In the genomic region with DNA sequence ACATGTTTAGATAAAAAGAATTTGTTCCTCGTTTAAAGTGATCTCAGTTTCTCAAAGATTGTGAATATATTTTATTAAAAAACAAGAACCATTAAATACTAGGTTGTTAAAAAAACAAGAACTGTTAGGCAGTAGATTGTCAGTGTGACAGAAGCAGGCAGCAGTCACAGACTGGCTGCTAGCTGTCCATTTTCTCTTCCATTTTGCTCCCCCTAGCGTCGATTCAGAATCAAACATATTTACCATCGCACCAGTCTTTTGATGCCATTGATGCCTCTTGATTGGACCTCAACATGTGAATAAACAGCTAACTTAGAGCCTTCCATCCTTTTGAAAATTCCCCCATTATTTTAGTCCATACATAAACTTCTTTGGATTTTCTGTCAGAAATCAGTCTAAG, we compare ENCODE assay signal across 8 mouse cellular contexts.
DNase-seq lines count a peak whose midpoint lies in the region; ATAC-seq lines count a peak whose summit lies in the region.
"Had no signal": no experiment of that assay in that cellular context is flagged by ENCODE, and none has a peak within 500 bp of the region (broad histone marks: within the 10 kb centered on the region; RNA-seq: fewer than 3 reads in every experiment).

No protein-coding gene starts in this region.

- H3K4me1 ChIP-seq in embryonic facial prominence, embryonic 14.5 days (ENCODE audit: control insufficient read depth, insufficient read depth, low read length): no peaks in the 10 kb centered on the region

- no peak overlapping the region for H3K27ac ChIP-seq in embryonic facial prominence, embryonic 14.5 days (replicated peaks; ENCODE audit: low read depth, low read length)

- H3K27me3 ChIP-seq in embryonic facial prominence, embryonic 14.5 days (replicated peaks; ENCODE audit: control insufficient read depth, insufficient read depth, low read length): no peaks in the 10 kb centered on the region
- H3K27me3 ChIP-seq: megakaryocyte, embryonic 14.5 days had no signal

- DNase-seq in kidney, postnatal 14 days: peak; percentile 31
- DNase-seq in kidney, adult 18-20 months: no peak
- DNase-seq in CD4-positive, CD25-positive, alpha-beta regulatory T cell, adult 2 months (ENCODE audit: low read depth, low spot score): peak; percentile 51
- DNase-seq in NIH3T3 (ENCODE audit: low read depth): peak; percentile 83
- DNase-seq in embryonic facial prominence, embryonic 14.5 days (ENCODE audit: low spot score): peak; percentile 51
- DNase-seq in urinary bladder, postnatal 14 days (ENCODE audit: low spot score): no peak
- no peak for DNase-seq in ovary, adult 18-20 months (ENCODE audit: low spot score)

- no peak overlapping the region for H3K4me3 ChIP-seq in embryonic facial prominence, embryonic 14.5 days (ENCODE audit: low read depth, low read length)
- H3K4me3 ChIP-seq: megakaryocyte, embryonic 14.5 days had no signal

- WGBS in embryonic facial prominence, embryonic 14.5 days: 70% methylated on average over 4 of the region's 4 CpGs

- no peak overlapping the region for H3K9ac ChIP-seq in embryonic facial prominence, embryonic 14.5 days (ENCODE audit: low read depth, low read length)

- H3K36me3 ChIP-seq in embryonic facial prominence, embryonic 14.5 days (ENCODE audit: control insufficient read depth, insufficient read depth, low read length): peaks cover 52% of the 10 kb centered on the region

- H3K9me3 ChIP-seq in embryonic facial prominence, embryonic 14.5 days (ENCODE audit: control insufficient read depth, low read length): no peaks in the 10 kb centered on the region
- H3K9me3 ChIP-seq: megakaryocyte, embryonic 14.5 days had no signal

- H3K4me2 ChIP-seq in embryonic facial prominence, embryonic 14.5 days (ENCODE audit: low read depth, low read length): no peak overlapping the region

- ATAC-seq in embryonic facial prominence, embryonic 14.5 days (ENCODE audit: low read depth): no peak

Comparison
In these comparisons a context has a peak if more than half of its experiments do, and no peak if none do; other contexts are left out.
1. DNase-seq: peak in kidney, postnatal 14 days (single experiment), CD4-positive, CD25-positive, alpha-beta regulatory T cell, adult 2 months (single experiment), NIH3T3 (single experiment) and embryonic facial prominence, embryonic 14.5 days (single experiment); none in kidney, adult 18-20 months (single experiment), urinary bladder, postnatal 14 days (single experiment) and ovary, adult 18-20 months (single experiment).